Mouse (Mus musculus) neural tube, embryonic 13.5 days (tissue): Measurements from ENCODE around the gene Rrp1b. TPM values are rescaled to one million over a fixed set of nuclear protein-coding genes. Genes with fewer than 3 reads are reported as not detected.
A peak's percentile ranks its signal among the peaks of the same experiment; 100 is the strongest.
"Not testable (repeated sequence)": the region's sequence is repeated elsewhere in the genome, so short reads cannot be mapped to it uniquely, and the experiment has no call there.

Experiments
- ATAC-seq: fragments of 200-750 bp; cut with Nextera tagmentation; 2 replicates; pipeline ENCODE4 v1.8.0; 2017; ENCODE audit warnings: low read depth, mild to moderate bottlenecking, moderate TSS enrichment, moderate library complexity
- H3K27ac ChIP-seq: fragments of 300-500 bp; sonication (generic); replicated peaks from 2 replicates; pipeline ENCODE4 v1.5.1; 2015; ENCODE audit warnings: moderate library complexity, mild to moderate bottlenecking, inconsistent platforms
- H3K27me3 ChIP-seq: fragments of 300-500 bp; sonication (generic); 2 replicates; pipeline ENCODE4 v1.6.1; 2015; ENCODE audit warnings: mild to moderate bottlenecking, inconsistent platforms
- H3K36me3 ChIP-seq: fragments of 300-500 bp; sonication (generic); 2 replicates; pipeline ENCODE4 v1.6.1; 2015; ENCODE audit warnings: mild to moderate bottlenecking, inconsistent platforms
- H3K4me1 ChIP-seq: fragments of 300-500 bp; sonication (generic); replicated peaks from 2 replicates; pipeline ENCODE4 v1.6.1; 2015; ENCODE audit warnings: inconsistent platforms
- H3K4me2 ChIP-seq: fragments of 300-500 bp; sonication (generic); 2 replicates; pipeline ENCODE4 v1.6.1; 2015; ENCODE audit warnings: inconsistent platforms, mild to moderate bottlenecking, moderate library complexity
- H3K4me3 ChIP-seq: fragments of 300-500 bp; sonication (generic); 2 replicates; pipeline ENCODE4 v1.5.1; 2015; ENCODE audit warnings: mild to moderate bottlenecking, inconsistent platforms
- H3K9ac ChIP-seq: fragments of 300-500 bp; sonication (generic); 2 replicates; pipeline ENCODE4 v1.6.1; 2015; ENCODE audit warnings: moderate library complexity, mild to moderate bottlenecking, inconsistent platforms
- H3K9me3 ChIP-seq: fragments of 300-500 bp; sonication (generic); 2 replicates; pipeline ENCODE4 v1.6.1; 2016; ENCODE audit warnings: inconsistent platforms
- WGBS: fragments of 180-500 bp; shearing (Covaris S2); methylation state at CpG from one replicate; pipeline ENCODE4 v1.1.7; 2015; 5-methylcytosine and 5-hydroxymethylcytosine counted together
- polyA plus RNA-seq: library from polyadenylated mRNA; unstranded; fragments of >200 nt; fragmentation: Nextera tagmentation; extraction: Ambion mirVana; gene quantifications from 2 replicates; pipeline ENCODE4 v1.2.1, GENCODE M21; 2015

Gene Rrp1b
- polyA plus RNA-seq, 1 experiment from 2014 or later = 33.1 TPM

DNA sequence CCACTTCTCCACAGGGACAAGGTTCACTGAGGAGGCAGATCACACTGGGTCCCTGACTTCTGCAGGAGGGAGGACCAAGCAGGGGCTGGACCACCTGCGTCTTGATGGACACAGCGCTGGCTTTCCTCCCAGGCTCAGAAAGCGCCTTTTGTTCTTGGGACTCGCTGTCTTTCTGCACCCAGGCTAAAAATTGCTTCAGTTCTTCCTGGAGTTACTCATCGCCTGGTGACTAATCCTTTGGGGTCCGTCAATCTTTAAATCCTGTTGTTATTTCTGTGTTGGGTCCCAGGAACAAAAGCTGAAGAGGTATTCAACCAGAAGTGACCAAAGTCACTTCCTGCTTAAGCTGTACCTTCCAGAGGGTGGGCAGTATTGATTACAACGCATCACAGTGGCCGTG lies 28.9 kb downstream of the Rrp1b start:
- peaks cover 28% of the 10 kb centered on the region for H3K36me3 ChIP-seq
- not testable (repeated sequence) for H3K9ac ChIP-seq, H3K4me2 ChIP-seq, H3K4me3 ChIP-seq, H3K9me3 ChIP-seq, H3K27ac ChIP-seq, ATAC-seq, H3K4me1 ChIP-seq, H3K27me3 ChIP-seq
- 73% methylated on average over 8 of the region's 8 CpGs for WGBS

DNA sequence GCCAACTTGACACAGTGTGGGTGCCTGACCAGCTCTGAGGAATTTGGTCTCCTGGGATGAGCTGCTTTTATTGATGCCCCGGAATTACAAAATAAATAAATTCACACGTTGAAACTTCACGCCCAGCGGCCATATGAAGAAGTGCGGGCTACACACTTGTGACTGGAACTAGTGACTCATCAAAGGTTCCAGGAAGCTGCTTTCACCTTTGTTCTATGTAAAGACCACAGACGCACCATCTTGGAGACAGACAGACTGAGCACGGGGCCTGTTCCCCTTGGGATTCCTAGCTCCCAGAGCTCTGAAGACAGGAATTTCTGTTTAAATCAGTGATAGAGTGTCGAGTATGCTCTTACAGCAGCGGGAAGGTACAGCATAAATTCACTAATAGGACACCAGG lies 31.6 kb downstream of the Rrp1b start:
- Histone ChIP-seq H3K9ac (no peak overlapping the region), H3K27ac (no peak overlapping the region), H3K4me2 (no peak overlapping the region), H3K36me3 (0 out of 2 replicates have a peak, but pooled peaks cover under 1% of the 10 kb centered on the region), H3K4me1 (no peaks in the 10 kb centered on the region), H3K9me3 (peaks cover 9% of the 10 kb centered on the region; the same call in 1 of the 2 replicates), H3K27me3 (no peaks in the 10 kb centered on the region), H3K4me3 (no peak overlapping the region)
- ATAC-seq = no peak
- 80% methylated on average over 9 of the region's 9 CpGs for WGBS

DNA sequence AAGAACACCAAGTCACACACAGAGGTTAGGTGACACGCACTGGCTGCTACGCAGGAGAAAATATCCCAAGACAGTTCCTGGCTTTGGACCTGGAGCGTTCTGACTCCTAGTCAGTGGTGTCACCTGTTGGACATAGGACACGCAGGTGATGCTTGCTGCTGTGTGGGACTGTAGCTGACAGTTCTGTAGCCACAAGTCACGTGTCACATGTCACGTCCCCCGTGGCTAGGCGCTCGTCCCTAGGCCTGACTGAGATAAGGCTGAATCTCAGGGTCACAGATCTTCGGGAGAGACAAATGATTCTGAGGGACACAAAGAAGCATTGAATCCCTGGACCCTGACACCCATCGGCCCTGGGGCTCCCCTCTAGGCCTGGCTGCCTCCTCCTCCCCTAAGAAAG lies 32.5 kb downstream of the Rrp1b start:
- H3K27me3 ChIP-seq = no peaks in the 10 kb centered on the region
- no peak overlapping the region for H3K4me2 ChIP-seq
- 91% methylated on average over 11 of the region's 11 CpGs for WGBS
- no peak overlapping the region for H3K27ac ChIP-seq
- no peak overlapping the region for H3K9ac ChIP-seq
- H3K4me3 ChIP-seq = no peak overlapping the region
- H3K4me1 ChIP-seq = no peaks in the 10 kb centered on the region
- H3K36me3 ChIP-seq = no peaks in the 10 kb centered on the region
- no peak for ATAC-seq
- H3K9me3 ChIP-seq = peaks cover 9% of the 10 kb centered on the region; the same call in 1 of the 2 replicates

DNA sequence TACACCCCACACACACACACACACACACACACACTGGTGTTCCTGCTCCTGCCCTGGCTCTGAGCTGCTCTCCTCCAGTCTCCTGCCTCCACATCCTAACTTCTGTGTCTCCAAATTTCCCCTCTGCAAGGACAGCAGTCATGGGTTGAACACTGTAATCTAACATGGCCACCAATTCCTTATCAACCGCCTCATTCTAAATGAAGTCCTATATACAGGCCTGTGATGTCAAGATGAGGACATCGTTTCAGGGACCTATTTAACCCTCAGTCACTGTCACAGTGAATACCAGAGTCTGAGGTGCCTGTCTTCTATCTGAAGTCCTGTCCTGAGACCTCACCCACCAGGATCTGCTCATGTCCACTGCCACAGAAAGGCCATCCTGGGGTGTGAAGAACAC lies 32.9 kb downstream of the Rrp1b start:
- no peak for ATAC-seq
- no peaks in the 10 kb centered on the region for H3K27me3 ChIP-seq
- H3K4me2 ChIP-seq = no peak overlapping the region
- no peak overlapping the region for H3K4me3 ChIP-seq
- H3K4me1 ChIP-seq = no peaks in the 10 kb centered on the region
- no peak overlapping the region for H3K9ac ChIP-seq
- H3K27ac ChIP-seq = no peak overlapping the region
- H3K36me3 ChIP-seq = no peaks in the 10 kb centered on the region
- peaks cover 9% of the 10 kb centered on the region; the same call in 1 of the 2 replicates for H3K9me3 ChIP-seq
- WGBS = 91% methylated on average over 2 of the region's 2 CpGs

DNA sequence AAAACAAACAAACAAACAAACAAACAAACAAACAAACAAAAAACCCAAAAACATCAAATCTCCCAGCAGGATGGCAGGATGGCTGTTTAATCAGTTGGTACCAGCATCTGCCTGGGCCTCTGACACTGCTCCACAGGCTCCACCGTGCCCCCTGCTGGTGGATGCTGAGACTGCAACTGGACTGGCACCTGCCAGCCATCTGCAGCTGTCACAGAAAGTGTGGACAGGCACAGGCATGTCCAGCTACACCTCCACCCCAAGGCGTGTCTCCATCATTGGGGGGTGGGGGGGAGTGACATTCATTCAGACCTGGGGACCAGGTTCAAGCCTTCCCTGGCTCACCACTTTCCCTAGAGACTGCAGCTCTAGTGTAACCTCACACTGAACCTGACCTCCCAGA lies 37.5 kb downstream of the Rrp1b start:
- Histone ChIP-seq H3K4me2 (no peak overlapping the region), H3K4me3 (no peak overlapping the region), H3K27ac (no peak overlapping the region), H3K9me3 (peaks cover 9% of the 10 kb centered on the region; the same call in 1 of the 2 replicates), H3K27me3 (no peaks in the 10 kb centered on the region), H3K36me3 (no peaks in the 10 kb centered on the region), H3K9ac (no peak overlapping the region), H3K4me1 (no peaks in the 10 kb centered on the region)
- ATAC-seq = no peak; the same call in 1 of the 2 replicates
- WGBS = 7% methylated on average over 2 of the region's 2 CpGs

DNA sequence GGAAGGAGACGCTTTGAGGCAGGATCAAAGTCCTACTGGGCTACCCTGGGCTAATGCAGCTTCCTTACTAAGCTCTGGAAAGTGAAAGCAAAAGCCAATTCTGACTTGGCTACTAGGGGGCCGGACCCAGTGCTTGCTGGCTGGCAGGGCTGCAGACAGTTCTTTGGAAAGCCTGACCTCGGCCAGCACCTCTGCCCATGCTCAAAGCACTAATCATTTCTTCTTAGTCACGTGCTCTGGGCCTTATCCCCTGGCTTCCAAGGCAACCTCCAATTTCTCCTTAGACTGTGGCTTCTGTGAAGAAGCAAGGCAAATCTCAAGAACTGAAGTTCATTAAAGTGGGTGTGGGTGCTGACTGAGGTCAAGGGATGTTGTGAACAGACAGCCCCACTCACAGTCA lies 38.8 kb downstream of the Rrp1b start:
- Histone ChIP-seq H3K27me3 (no peaks in the 10 kb centered on the region), H3K4me3 (no peak overlapping the region), H3K27ac (no peak overlapping the region), H3K4me1 (no peaks in the 10 kb centered on the region), H3K9ac (no peak overlapping the region), H3K9me3 (peaks cover 8% of the 10 kb centered on the region; the same call in 1 of the 2 replicates), H3K4me2 (no peak overlapping the region), H3K36me3 (no peaks in the 10 kb centered on the region)
- ATAC-seq = no peak
- WGBS = 64% methylated on average over 4 of the region's 4 CpGs

DNA sequence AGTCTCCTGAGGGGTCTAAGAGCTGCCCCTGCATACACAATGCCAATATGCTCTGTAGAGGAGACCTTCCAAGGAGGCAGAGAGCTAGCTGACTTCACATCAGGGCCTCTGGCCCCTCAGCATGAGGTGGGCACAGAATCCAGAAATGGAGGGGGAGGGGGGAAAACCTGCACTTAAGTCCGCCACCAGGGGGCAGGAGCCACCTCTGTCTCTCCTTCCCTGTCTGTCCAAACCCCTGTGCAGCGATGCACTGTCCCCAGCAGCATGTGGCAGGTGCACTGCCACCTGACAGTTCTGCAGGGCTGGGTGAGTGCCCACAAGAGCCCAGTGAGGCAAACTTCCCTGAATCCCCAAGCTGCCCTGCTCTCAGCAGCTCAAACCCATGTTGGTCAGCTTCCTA lies 39.3 kb downstream of the Rrp1b start:
- H3K4me3 ChIP-seq = no peak overlapping the region

DNA sequence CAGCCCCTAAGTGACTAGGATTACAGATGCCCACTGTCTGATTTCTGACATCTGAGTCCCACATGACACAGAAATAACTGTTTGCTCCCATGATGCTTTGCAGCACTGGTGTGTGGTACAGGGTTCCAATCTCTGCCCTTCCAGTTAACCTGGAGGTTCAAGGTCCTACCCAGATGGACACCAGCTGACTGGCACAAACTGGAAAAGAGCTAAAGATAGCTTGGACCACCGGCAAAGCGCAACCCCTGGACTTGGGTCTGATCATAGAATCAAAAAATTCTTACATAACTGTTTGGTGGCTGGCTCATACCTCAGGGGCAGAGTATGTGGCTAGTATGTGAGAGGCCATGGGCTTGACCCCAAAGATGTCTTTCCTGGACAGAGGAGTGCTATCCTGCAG lies 47.5 kb downstream of the Rrp1b start:
- H3K27ac ChIP-seq = no peak overlapping the region
- 0 out of 2 replicates have a peak, but pooled peaks cover 5% of the 10 kb centered on the region for H3K9me3 ChIP-seq
- no peaks in the 10 kb centered on the region for H3K36me3 ChIP-seq
- no peak overlapping the region for H3K4me3 ChIP-seq
- H3K27me3 ChIP-seq = no peaks in the 10 kb centered on the region
- ATAC-seq = no peak
- H3K4me2 ChIP-seq = no peak overlapping the region
- WGBS = 95% methylated on average over 2 of the region's 2 CpGs
- H3K9ac ChIP-seq = no peak overlapping the region
- H3K4me1 ChIP-seq = no peaks in the 10 kb centered on the region

More for the DNA sequence above, 39.3 kb downstream of the Rrp1b start:
- H3K9me3 ChIP-seq = 0 out of 2 replicates have a peak, but pooled peaks cover 3% of the 10 kb centered on the region
- 5% methylated on average over 2 of the region's 2 CpGs for WGBS
- no peak overlapping the region for H3K27ac ChIP-seq
- 0 out of 2 replicates have a peak, but pooled peaks have one; percentile 30 for ATAC-seq
- no peak overlapping the region for H3K4me2 ChIP-seq
- no peaks in the 10 kb centered on the region for H3K4me1 ChIP-seq
- H3K9ac ChIP-seq = no peak overlapping the region
- H3K27me3 ChIP-seq = no peaks in the 10 kb centered on the region
- H3K36me3 ChIP-seq = no peaks in the 10 kb centered on the region

DNA sequence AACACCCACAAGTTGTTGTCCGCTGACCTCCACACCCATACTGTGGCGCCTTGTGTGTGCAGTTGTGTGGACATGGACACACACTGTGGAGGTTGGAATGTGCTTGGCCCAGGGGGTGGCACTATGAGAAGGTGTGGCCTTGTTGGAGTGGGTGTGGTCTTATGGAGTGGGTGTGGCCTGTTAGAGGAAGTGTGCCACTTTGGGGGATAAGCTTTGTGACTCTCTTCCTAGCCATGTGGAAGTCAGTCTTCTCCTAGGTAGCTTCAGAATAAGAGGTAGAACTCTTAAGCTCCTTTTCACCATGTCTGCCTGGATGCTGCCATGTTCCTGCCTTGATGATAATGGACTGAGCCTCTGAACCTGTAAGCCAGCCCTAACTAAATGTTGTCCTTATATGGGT lies 51.2 kb downstream of the Rrp1b start:
- Histone ChIP-seq H3K4me3 (no peak overlapping the region), H3K27ac (no peak overlapping the region), H3K27me3 (no peaks in the 10 kb centered on the region), H3K4me1 (peaks cover 17% of the 10 kb centered on the region), H3K9ac (no peak overlapping the region), H3K4me2 (no peak overlapping the region), H3K36me3 (no peaks in the 10 kb centered on the region), H3K9me3 (no peaks in the 10 kb centered on the region)
- WGBS = 98% methylated on average over 2 of the region's 2 CpGs
- ATAC-seq = no peak

DNA sequence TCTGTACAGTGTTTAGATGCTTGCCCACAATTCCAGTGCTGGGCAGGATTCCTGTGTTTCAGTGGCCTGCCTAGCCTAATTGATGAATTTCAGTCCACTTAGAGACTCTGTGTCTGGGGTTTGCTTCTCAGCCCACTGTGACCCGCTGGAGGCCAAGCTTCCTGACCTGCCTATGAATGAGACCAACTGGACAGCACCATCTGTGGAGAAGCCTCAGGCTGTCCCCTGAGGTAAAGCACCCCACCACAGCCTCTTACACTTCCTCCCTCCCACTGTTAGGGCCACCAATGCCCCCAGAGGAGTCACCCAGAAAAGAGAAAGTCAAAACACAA lies 55.1 kb downstream of the Rrp1b start:
- peaks cover 19% of the 10 kb centered on the region for H3K4me1 ChIP-seq
- H3K27me3 ChIP-seq = no peaks in the 10 kb centered on the region
- H3K9ac ChIP-seq = no peak overlapping the region
- H3K9me3 ChIP-seq = 0 out of 2 replicates have a peak, but pooled peaks cover 3% of the 10 kb centered on the region
- H3K27ac ChIP-seq = peak overlapping the region; percentile 67
- no peaks in the 10 kb centered on the region for H3K36me3 ChIP-seq
- ATAC-seq = no peak; the same call in none of the 2 replicates
- 13% methylated on average over 1 of the region's 1 CpGs for WGBS
- peak overlapping the region; percentile 22 for H3K4me3 ChIP-seq
- H3K4me2 ChIP-seq = peak overlapping the region; percentile 52

DNA sequence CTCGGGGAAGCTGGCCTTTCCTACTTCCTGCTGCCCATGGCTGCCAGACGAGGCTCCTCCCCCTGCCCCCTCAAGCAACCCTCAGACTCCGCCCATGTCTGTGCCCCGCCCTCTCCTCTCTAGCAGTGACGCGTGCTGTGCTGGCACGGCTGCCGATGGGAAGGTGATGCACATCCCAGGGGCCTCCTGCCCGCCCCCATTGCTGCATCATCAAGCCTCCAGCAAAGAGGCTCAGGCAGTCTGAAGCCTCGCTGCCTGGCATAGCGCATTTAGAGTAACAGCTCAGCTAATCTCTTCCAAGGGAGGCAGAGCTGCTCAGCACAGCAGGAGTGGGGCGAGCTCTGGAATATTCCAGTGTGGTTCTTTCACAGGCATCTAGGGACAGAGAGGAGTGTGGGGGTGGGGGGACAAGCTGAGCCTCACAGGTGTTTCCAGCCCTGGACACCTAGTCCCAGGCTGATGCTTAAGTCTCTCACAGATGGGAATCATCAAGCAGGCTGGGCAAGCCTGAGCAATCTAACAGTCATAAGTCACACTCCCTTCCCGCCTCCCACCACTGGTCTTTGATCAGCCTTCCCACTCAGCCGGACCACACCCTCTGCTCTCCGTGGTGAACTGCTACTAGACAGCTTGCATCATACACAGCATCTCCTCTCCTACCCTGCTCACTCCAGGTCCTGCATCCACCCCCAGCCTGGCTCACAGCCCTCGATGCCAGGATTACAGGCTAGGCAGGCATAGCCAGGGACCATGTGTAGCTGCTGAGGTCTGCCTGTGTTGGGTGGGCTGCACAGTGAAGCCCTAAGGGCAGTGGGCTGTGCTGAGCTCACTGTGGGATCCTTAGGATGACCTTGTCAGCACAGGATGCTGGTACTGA lies 55.7 kb downstream of the Rrp1b start:
- peak overlapping the region; percentile 22 for H3K4me3 ChIP-seq
- H3K36me3 ChIP-seq, H3K9me3 ChIP-seq, H3K27me3 ChIP-seq: not testable (repeated sequence)
- H3K4me1 ChIP-seq = peaks cover 19% of the 10 kb centered on the region
- 7% methylated on average over 13 of the region's 16 CpGs for WGBS
- H3K4me2 ChIP-seq = peak overlapping the region; percentile 52
- H3K27ac ChIP-seq = peak overlapping the region; percentile 67
- peak; percentile 94 for ATAC-seq
- H3K9ac ChIP-seq = 0 out of 2 replicates have a peak overlapping the region, but pooled peaks have one; percentile 53

DNA sequence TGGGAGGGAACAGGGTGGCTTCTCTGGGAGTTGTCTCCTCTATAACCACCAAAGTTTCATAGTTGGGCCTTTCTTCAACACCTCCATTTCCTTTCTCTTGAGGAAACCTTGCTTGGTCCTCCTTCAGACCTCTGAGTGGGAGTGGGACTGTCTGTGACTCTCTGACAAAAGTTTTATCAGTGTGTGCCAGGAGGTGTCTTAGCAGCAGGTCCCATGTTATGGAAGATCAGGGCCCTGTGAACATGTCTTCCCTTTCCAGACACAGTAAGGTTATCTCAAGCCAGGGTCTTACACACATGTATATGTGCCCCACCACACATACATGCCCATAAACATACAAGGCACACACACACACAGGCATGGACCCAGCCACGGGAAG lies 56.3 kb downstream of the Rrp1b start:
- no peak overlapping the region for H3K9ac ChIP-seq
- peaks cover 19% of the 10 kb centered on the region for H3K4me1 ChIP-seq
- 0 out of 2 replicates have a peak, but pooled peaks cover under 1% of the 10 kb centered on the region for H3K27me3 ChIP-seq
- no peaks in the 10 kb centered on the region for H3K36me3 ChIP-seq
- WGBS = 94% methylated on average over 1 of the region's 1 CpGs
- H3K4me2 ChIP-seq = no peak overlapping the region
- 0 out of 2 replicates have a peak, but pooled peaks cover 3% of the 10 kb centered on the region for H3K9me3 ChIP-seq
- no peak overlapping the region; the same call in 1 of the 2 replicates for H3K27ac ChIP-seq
- H3K4me3 ChIP-seq = no peak overlapping the region
- ATAC-seq = no peak
